Mouse (Mus musculus): ENCODE results near the gene 4930519P11Rik. TPM values are rescaled to one million over a fixed set of nuclear protein-coding genes. Genes with fewer than 3 reads are reported as not detected.
A peak's percentile ranks its signal among the peaks of the same experiment; 100 is the strongest.

The 4930519P11Rik gene
- 83.8 and 97.1 TPM in 2 replicates for polyA plus RNA-seq (2012; rRNA removed)

- H3K36me3 ChIP-seq (ENCODE audit: control insufficient read depth, insufficient read depth, low read length), result no peaks in the 10 kb centered on the region
- peaks cover 16% of the 10 kb centered on the region for H3K4me1 ChIP-seq (ENCODE audit: control insufficient read depth, insufficient read depth, low read length)
- H3K4me3 ChIP-seq (ENCODE audit: control insufficient read depth, low read depth, low read length), result peak within 1 kb of the TSS; percentile 98
- peak within 1 kb of the TSS; percentile 93 for H3K27ac ChIP-seq (ENCODE audit: control insufficient read depth, insufficient read depth, low read depth, low read length)
- no peaks in the 10 kb centered on the region for H3K27me3 ChIP-seq (ENCODE audit: control insufficient read depth, insufficient read depth, low read length)
- TF ChIP-seq CTCF (IDR thresholded peaks at IDR 0.05; ENCODE audit: control insufficient read depth, insufficient read depth, insufficient replicate concordance, low read depth, low read length), result peak; percentile 37; the same call in 1 of the 2 replicates
- TF ChIP-seq POLR2A (IDR thresholded peaks at IDR 0.05; ENCODE audit: control insufficient read depth, low read depth, low read length), result peak; percentile 47; the same call in 1 of the 2 replicates
Observed at GRCm38 (mm10) chr2:154613118-154614115, at the start of gene 4930519P11Rik, which contains the start of gene Zfp341. Gene 4930519P11Rik, minus strand, starts transcription at chr2:154613437. Gene Zfp341, plus strand, starts transcription at chr2:154613297.

DNA sequence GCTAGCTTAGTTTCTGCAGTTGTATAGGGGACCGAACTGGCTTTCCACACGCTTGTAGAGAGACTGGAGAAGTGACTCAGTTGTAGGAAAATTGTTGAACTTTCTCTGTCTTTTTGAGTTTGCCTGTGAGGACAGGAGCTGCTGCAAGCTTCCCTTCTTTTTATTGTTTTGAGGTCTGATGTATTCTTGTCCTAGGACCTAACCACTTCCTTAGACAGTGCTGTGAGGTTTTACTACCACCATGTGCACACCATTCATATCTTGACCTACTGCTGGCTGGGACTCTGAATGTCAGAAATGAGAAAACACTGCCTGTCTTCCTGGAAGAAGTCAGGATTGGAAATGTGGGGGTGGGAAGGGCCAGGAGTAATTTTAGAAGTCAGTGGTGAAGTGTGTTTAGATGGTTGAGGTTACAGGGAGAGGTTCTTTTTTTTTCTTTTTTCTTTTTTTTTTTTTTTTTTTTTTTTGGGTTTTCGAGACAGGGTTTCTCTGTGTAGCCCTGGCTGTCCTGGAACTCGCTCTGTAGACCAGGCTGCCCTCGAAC, 46.4 kb upstream of the 4930519P11Rik start:
- TF ChIP-seq CTCF (IDR thresholded peaks at IDR 0.05; ENCODE audit: control insufficient read depth, insufficient read depth, insufficient replicate concordance, low read depth, low read length) (no peak), POLR2A (IDR thresholded peaks at IDR 0.05; ENCODE audit: control insufficient read depth, low read depth, low read length) (no peak)
- no peak overlapping the region for H3K4me3 ChIP-seq (ENCODE audit: control insufficient read depth, low read depth, low read length)
- H3K27me3 ChIP-seq (ENCODE audit: control insufficient read depth, insufficient read depth, low read length), result no peaks in the 10 kb centered on the region
- peaks cover 7% of the 10 kb centered on the region for H3K4me1 ChIP-seq (ENCODE audit: control insufficient read depth, insufficient read depth, low read length)
- no peak overlapping the region for H3K27ac ChIP-seq (ENCODE audit: control insufficient read depth, insufficient read depth, low read depth, low read length)
- no peaks in the 10 kb centered on the region for H3K36me3 ChIP-seq (ENCODE audit: control insufficient read depth, insufficient read depth, low read length)

DNA sequence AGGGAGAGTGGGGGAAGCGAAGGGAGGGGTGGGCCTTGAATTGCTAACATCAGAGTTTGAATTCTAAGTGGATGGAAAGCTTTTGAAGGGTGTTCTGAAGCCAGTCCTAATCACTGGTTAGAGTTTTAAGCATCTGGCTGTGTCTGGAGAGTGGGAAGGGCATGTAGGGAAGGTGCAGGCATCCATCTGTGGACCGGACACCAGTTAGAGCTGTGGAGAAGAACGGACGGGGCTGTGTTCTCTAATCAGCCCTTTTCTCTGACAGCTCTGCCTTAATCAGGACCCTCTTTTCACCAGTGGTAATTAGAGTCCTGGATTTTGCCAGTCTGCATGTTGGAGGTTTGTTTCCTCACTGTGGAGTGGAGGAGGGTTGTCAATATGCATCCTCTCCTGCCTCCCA, 45.8 kb upstream of the 4930519P11Rik start:
- Histone ChIP-seq H3K4me1 (ENCODE audit: control insufficient read depth, insufficient read depth, low read length) (peaks cover 7% of the 10 kb centered on the region), H3K36me3 (ENCODE audit: control insufficient read depth, insufficient read depth, low read length) (no peaks in the 10 kb centered on the region), H3K4me3 (ENCODE audit: control insufficient read depth, low read depth, low read length) (peak overlapping the region; percentile 14; the same call in 1 of the 2 replicates), H3K27ac (ENCODE audit: control insufficient read depth, insufficient read depth, low read depth, low read length) (no peak overlapping the region), H3K27me3 (ENCODE audit: control insufficient read depth, insufficient read depth, low read length) (no peaks in the 10 kb centered on the region)
- TF ChIP-seq CTCF (IDR thresholded peaks at IDR 0.05; ENCODE audit: control insufficient read depth, insufficient read depth, insufficient replicate concordance, low read depth, low read length) (no peak), POLR2A (IDR thresholded peaks at IDR 0.05; ENCODE audit: control insufficient read depth, low read depth, low read length) (no peak)

DNA sequence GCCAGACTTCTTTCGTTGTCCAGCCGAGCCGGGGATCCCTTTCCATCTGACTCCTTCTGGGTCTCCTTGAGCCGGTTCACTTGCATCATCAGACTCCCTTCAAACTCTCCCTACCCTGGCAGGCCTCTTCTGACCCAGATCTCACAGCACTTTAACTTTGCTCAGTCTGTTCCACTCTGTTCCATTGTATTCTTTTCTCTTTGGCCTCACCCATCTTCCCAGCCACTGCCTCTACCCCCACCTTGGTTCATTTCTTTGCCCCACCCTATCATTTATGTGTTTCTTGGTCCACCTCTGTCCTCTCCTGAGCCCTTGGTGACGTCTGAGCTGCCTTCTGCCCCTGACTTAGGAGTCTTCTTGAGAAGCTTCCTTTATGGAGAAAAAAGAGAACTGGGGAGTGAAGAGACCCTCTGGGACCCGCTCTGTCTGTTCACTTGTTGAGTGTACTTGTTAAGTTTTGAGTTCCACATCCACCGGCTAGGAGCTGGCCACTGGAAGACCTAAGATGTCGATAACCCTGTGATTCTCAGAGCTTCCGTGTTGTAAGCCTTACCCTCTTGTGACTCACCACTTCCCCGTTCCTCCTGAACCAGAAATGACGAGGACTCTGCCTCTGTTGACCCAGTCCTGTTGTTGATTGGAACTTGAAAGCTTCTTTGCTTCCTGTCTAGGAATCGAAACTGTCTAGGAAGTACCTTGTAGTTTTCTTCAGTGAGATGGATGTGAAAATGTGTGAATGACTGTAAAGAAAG, 44.4 kb upstream of the 4930519P11Rik start:
- H3K27me3 ChIP-seq (ENCODE audit: control insufficient read depth, insufficient read depth, low read length), result no peaks in the 10 kb centered on the region
- H3K4me3 ChIP-seq (ENCODE audit: control insufficient read depth, low read depth, low read length), result peak overlapping the region; percentile 88
- no peaks in the 10 kb centered on the region for H3K36me3 ChIP-seq (ENCODE audit: control insufficient read depth, insufficient read depth, low read length)
- TF ChIP-seq POLR2A (IDR thresholded peaks at IDR 0.05; ENCODE audit: control insufficient read depth, low read depth, low read length), result no peak
- no peak for TF ChIP-seq CTCF (IDR thresholded peaks at IDR 0.05; ENCODE audit: control insufficient read depth, insufficient read depth, insufficient replicate concordance, low read depth, low read length)
- H3K4me1 ChIP-seq (ENCODE audit: control insufficient read depth, insufficient read depth, low read length), result peaks cover 7% of the 10 kb centered on the region
- H3K27ac ChIP-seq (ENCODE audit: control insufficient read depth, insufficient read depth, low read depth, low read length), result peak overlapping the region; percentile 55

DNA sequence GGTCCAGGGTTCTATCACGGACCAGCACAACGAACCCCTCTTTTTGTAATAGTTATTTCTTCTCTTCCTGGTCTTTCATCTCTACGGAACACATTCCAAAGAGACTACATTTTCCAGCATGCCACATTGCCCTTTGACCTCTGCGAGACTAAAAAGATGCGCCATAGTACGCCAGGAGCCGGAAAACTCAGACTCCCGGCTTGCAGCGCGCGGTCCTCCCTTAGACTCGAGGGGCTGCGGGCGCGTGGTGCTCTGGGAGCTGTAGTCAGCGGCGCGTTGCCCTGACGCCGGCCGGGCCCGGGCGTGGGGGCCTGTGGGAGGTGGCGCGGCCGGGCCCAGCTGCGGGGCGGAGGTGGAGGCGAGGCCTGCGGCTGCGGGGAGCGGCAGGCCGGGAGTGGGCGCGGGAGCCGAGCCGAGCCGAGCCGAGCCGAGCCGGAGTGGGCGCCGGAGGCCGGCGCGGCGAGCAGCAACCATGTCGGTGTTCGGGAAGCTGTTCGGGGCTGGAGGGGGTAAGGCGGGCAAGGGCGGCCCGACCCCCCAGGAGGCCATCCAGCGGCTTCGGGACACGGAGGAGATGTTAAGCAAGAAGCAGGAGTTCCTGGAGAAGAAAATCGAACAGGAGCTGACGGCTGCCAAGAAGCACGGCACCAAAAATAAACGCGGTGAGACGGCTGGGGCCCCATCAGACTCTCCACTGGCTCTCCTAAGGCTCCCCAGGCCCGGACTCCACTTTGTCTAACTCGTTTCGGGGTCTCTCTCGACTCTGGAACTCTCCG, 43.7 kb upstream of the 4930519P11Rik start:
- peak overlapping the region; percentile 88 for H3K4me3 ChIP-seq (ENCODE audit: control insufficient read depth, low read depth, low read length)
- peak; percentile 55; the same call in 1 of the 2 replicates for TF ChIP-seq POLR2A (IDR thresholded peaks at IDR 0.05; ENCODE audit: control insufficient read depth, low read depth, low read length)
- TF ChIP-seq CTCF (IDR thresholded peaks at IDR 0.05; ENCODE audit: control insufficient read depth, insufficient read depth, insufficient replicate concordance, low read depth, low read length), result no peak
- no peaks in the 10 kb centered on the region for H3K27me3 ChIP-seq (ENCODE audit: control insufficient read depth, insufficient read depth, low read length)
- H3K27ac ChIP-seq (ENCODE audit: control insufficient read depth, insufficient read depth, low read depth, low read length), result peak overlapping the region; percentile 55
- no peaks in the 10 kb centered on the region for H3K36me3 ChIP-seq (ENCODE audit: control insufficient read depth, insufficient read depth, low read length)
- peaks cover 7% of the 10 kb centered on the region for H3K4me1 ChIP-seq (ENCODE audit: control insufficient read depth, insufficient read depth, low read length)

DNA sequence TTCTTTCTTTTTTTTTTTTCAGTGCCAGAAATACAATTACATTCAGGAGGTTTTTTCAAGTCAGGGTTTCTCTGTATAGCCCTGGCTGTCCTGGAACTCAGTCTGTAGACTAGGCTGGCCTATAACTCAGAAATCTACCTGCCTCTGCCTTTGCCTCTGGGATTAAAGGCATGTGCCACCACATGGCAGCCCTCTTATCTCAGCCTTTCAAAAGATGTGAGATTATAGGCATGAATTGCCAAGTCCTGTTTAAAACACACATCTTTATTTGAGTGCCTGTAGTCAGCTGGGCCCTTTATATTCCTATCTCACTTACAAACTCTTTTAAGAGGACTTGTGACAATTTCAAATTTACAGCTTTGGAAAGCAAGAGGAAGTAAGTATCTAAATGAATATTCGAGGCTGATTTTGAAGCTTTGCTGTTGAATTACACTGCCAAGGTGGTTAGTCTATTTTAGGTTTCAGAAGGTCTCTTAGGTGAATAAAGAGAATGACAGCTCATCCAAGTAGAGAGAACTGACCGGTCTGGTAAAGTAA, 42.7 kb upstream of the 4930519P11Rik start:
- peaks cover 7% of the 10 kb centered on the region for H3K4me1 ChIP-seq (ENCODE audit: control insufficient read depth, insufficient read depth, low read length)
- TF ChIP-seq CTCF (IDR thresholded peaks at IDR 0.05; ENCODE audit: control insufficient read depth, insufficient read depth, insufficient replicate concordance, low read depth, low read length) (no peak), POLR2A (IDR thresholded peaks at IDR 0.05; ENCODE audit: control insufficient read depth, low read depth, low read length) (no peak)
- no peaks in the 10 kb centered on the region for H3K27me3 ChIP-seq (ENCODE audit: control insufficient read depth, insufficient read depth, low read length)
- no peak overlapping the region for H3K27ac ChIP-seq (ENCODE audit: control insufficient read depth, insufficient read depth, low read depth, low read length)
- no peak overlapping the region for H3K4me3 ChIP-seq (ENCODE audit: control insufficient read depth, low read depth, low read length)
- H3K36me3 ChIP-seq (ENCODE audit: control insufficient read depth, insufficient read depth, low read length), result no peaks in the 10 kb centered on the region
